Mouse (Mus musculus) erythroid progenitor cell, adult 5-6 weeks (primary cell): Measurements from ENCODE around the gene Prx. TPM values are rescaled to one million over a fixed set of nuclear protein-coding genes. Genes with fewer than 3 reads are reported as not detected.

Experiments used
- ATAC-seq: replicated peaks from 2 replicates; pipeline ENCODE4 v1.8.0; 2016; ENCODE audit warnings: moderate number of reproducible peaks, mild to moderate bottlenecking, moderate TSS enrichment, inconsistent platforms; ENCODE audit not compliant: poor library complexity, low FRiP score, severe bottlenecking
- total RNA-seq, 2 experiments: library from RNA; stranded (forward) in 1 of 2; stranded (reverse) in 1 of 2; fragments of 150-400 nt in 1 of 2; fragments of 186-747, 209-891 nt in 1 of 2; gene quantifications; 2 replicates each; pipeline versions ENCODE4 v1.2.3 to v1.2.4; 2015 to 2017; ENCODE audit warnings: low replicate concordance in 2 of 2

Gene Prx
- total RNA-seq, 2 experiments from 2014 or later: 0.42 to 5.1 TPM

GRCm38 (mm10) chr7:27543065-27543464, 43.9 kb downstream of the Prx start:
- no peak for ATAC-seq

GRCm38 (mm10) chr7:27543851-27544250, 44.7 kb downstream of the Prx start:
- ATAC-seq: no peak

GRCm38 (mm10) chr7:27544675-27545370, 45.7 kb downstream of the Prx start:
- ATAC-seq: no peak

- no peak for ATAC-seq
These were observed 50.5 kb downstream of the Prx start for GRCm38 (mm10) chr7:27549597-27549996.

GRCm38 (mm10) chr7:27552070-27552469, 52.9 kb downstream of the Prx start:
- ATAC-seq: no peak

- ATAC-seq: peak; percentile 99
These were observed 53.9 kb downstream of the Prx start, which contains the start of the genes Pld3 and 2310022A10Rik for GRCm38 (mm10) chr7:27552931-27553513. Gene Pld3, minus strand, starts transcription at chr7:27553218. Gene 2310022A10Rik, plus strand, starts transcription at chr7:27553233.

GRCm38 (mm10) chr7:27560291-27560887, 61.3 kb downstream of the Prx start:
- ATAC-seq: no peak

GRCm38 (mm10) chr7:27560978-27561377, 61.9 kb downstream of the Prx start:
- no peak for ATAC-seq

Other genes with a start within 250 kb of the Prx start
- 0.72 TPM in 1 of 2 replicates, not detected in the other for gene Numbl, start 240.9 kb upstream of the Prx start, total RNA-seq (2015; ENCODE audit: low replicate concordance)
- under 0.01 and 2.0 TPM in 2 replicates for gene Numbl, start 240.9 kb upstream of the Prx start, total RNA-seq (2017; ENCODE audit: low replicate concordance)
- gene Ltbp4, start 161.6 kb upstream of the Prx start, total RNA-seq (2015; ENCODE audit: low replicate concordance): not detected in 2 replicates
- gene Ltbp4, start 161.6 kb upstream of the Prx start, total RNA-seq (2017; ENCODE audit: low replicate concordance): 0.61 TPM in 1 of 2 replicates, not detected in the other
- gene Shkbp1, start 143.3 kb upstream of the Prx start, total RNA-seq (2015; ENCODE audit: low replicate concordance): 11.5 and 20.5 TPM in 2 replicates
- gene Shkbp1, start 143.3 kb upstream of the Prx start, total RNA-seq (2017; ENCODE audit: low replicate concordance): 4.7 and 5.1 TPM in 2 replicates
- gene Gm20479, start 141.9 kb upstream of the Prx start, total RNA-seq (2015; ENCODE audit: low replicate concordance): 8.0 TPM in 1 of 2 replicates, not detected in the other
- not detected in 2 replicates for gene Gm20479, start 141.9 kb upstream of the Prx start, total RNA-seq (2017; ENCODE audit: low replicate concordance)
- gene Sptbn4, start 51.6 kb upstream of the Prx start, total RNA-seq (2015; ENCODE audit: low replicate concordance): not detected in 2 replicates
- gene Sptbn4, start 51.6 kb upstream of the Prx start, total RNA-seq (2017; ENCODE audit: low replicate concordance): 0.08 and 0.13 TPM in 2 replicates
- 538 and 642 TPM in 2 replicates for gene Blvrb, start 51.3 kb upstream of the Prx start, total RNA-seq (2015; ENCODE audit: low replicate concordance)
- gene Blvrb, start 51.3 kb upstream of the Prx start, total RNA-seq (2017; ENCODE audit: low replicate concordance): 484 and 602 TPM in 2 replicates
- gene Sertad3, start 25.6 kb upstream of the Prx start, total RNA-seq (2015; ENCODE audit: low replicate concordance): 9.0 and 9.2 TPM in 2 replicates
- gene Sertad3, start 25.6 kb upstream of the Prx start, total RNA-seq (2017; ENCODE audit: low replicate concordance): 14.8 and 19.6 TPM in 2 replicates
- 1.7 and 6.8 TPM in 2 replicates for gene Sertad1, start 12.4 kb upstream of the Prx start, total RNA-seq (2015; ENCODE audit: low replicate concordance)
- gene Sertad1, start 12.4 kb upstream of the Prx start, total RNA-seq (2017; ENCODE audit: low replicate concordance): 5.5 and 7.0 TPM in 2 replicates
- not detected in 2 replicates for gene Hipk4, start 23.9 kb downstream of the Prx start, total RNA-seq (2015; ENCODE audit: low replicate concordance)
- not detected in 2 replicates for gene Hipk4, start 23.9 kb downstream of the Prx start, total RNA-seq (2017; ENCODE audit: low replicate concordance)
- 43.2 and 88.0 TPM in 2 replicates for gene Pld3, start 53.9 kb downstream of the Prx start, total RNA-seq (2015; ENCODE audit: low replicate concordance)
- gene Pld3, start 53.9 kb downstream of the Prx start, total RNA-seq (2017; ENCODE audit: low replicate concordance): 19.1 and 26.3 TPM in 2 replicates
- gene 2310022A10Rik, start 53.9 kb downstream of the Prx start, total RNA-seq (2015; ENCODE audit: low replicate concordance): 11.2 and 18.9 TPM in 2 replicates
- 1.6 and 6.8 TPM in 2 replicates for gene 2310022A10Rik, start 53.9 kb downstream of the Prx start, total RNA-seq (2017; ENCODE audit: low replicate concordance)
- gene Akt2, start 92.2 kb downstream of the Prx start, total RNA-seq (2015; ENCODE audit: low replicate concordance): 28.5 and 59.9 TPM in 2 replicates
- gene Akt2, start 92.2 kb downstream of the Prx start, total RNA-seq (2017; ENCODE audit: low replicate concordance): 25.1 and 48.1 TPM in 2 replicates
- not detected in 2 replicates for gene Ttc9b, start 154.6 kb downstream of the Prx start, total RNA-seq (2015; ENCODE audit: low replicate concordance)
- not detected in 2 replicates for gene Ttc9b, start 154.6 kb downstream of the Prx start, total RNA-seq (2017; ENCODE audit: low replicate concordance)
- gene Map3k10, start 175.3 kb downstream of the Prx start, total RNA-seq (2015; ENCODE audit: low replicate concordance): 0.72 and 6.7 TPM in 2 replicates
- 0.13 TPM in 1 of 2 replicates, not detected in the other for gene Map3k10, start 175.3 kb downstream of the Prx start, total RNA-seq (2017; ENCODE audit: low replicate concordance)
- gene Zfp607b, start 190.0 kb downstream of the Prx start, total RNA-seq (2015; ENCODE audit: low replicate concordance): not detected in 2 replicates
- 1.7 TPM in 1 of 2 replicates, not detected in the other for gene Zfp607b, start 190.0 kb downstream of the Prx start, total RNA-seq (2017; ENCODE audit: low replicate concordance)
- 0.36 and 6.3 TPM in 2 replicates for gene Zfp60, start 232.1 kb downstream of the Prx start, total RNA-seq (2015; ENCODE audit: low replicate concordance)
- 0.39 and 2.8 TPM in 2 replicates for gene Zfp60, start 232.1 kb downstream of the Prx start, total RNA-seq (2017; ENCODE audit: low replicate concordance)